Mouse (Mus musculus) liver, embryonic 14.5 days (tissue): Measurements from ENCODE around the gene Gpr35. TPM values are rescaled to one million over a fixed set of nuclear protein-coding genes. Genes with fewer than 3 reads are reported as not detected.

Experiments
- ATAC-seq: fragments of 200-750 bp; cut with Nextera tagmentation; 2 replicates; pipeline ENCODE4 v1.8.0; 2017; ENCODE audit warnings: moderate number of reproducible peaks, mild to moderate bottlenecking, moderate library complexity; ENCODE audit not compliant: insufficient read depth
- DNase-seq, 3 experiments: peaks; one replicate each; pipeline ENCODE4 v3.0.0-alpha.2; 2012 to 2013; ENCODE audit warnings: low read depth in 3 of 3, low spot score in 3 of 3
- H3K27ac ChIP-seq: fragments of 300-500 bp; sonication (generic); 2 replicates; pipeline ENCODE4 v1.5.1; 2014; ENCODE audit warnings: moderate library complexity, mild to moderate bottlenecking, control low read depth, inconsistent platforms
- H3K27me3 ChIP-seq: fragments of 300-500 bp; sonication (generic); 2 replicates; pipeline ENCODE4 v1.6.1; 2014; ENCODE audit warnings: mild to moderate bottlenecking, low read length, moderate library complexity; ENCODE audit not compliant: control insufficient read depth, insufficient read depth
- H3K36me3 ChIP-seq: fragments of 300-500 bp; sonication (generic); replicated peaks from 2 replicates; pipeline ENCODE4 v1.6.1; 2014; ENCODE audit warnings: low read depth; ENCODE audit not compliant: control insufficient read depth, insufficient read depth
- H3K4me1 ChIP-seq, 2 experiments: fragments of 200-500 bp in 1 of 2; fragments of 300-500 bp in 1 of 2; sonication (generic) in 1 of 2; replicated peaks; 2 replicates each; pipeline ENCODE4 v1.6.1; 2012 to 2014; ENCODE audit warnings: antibody characterized with exemption in 1 of 2, inconsistent platforms in 1 of 2, low read length in 1 of 2; ENCODE audit not compliant: control insufficient read depth in 2 of 2, insufficient read depth in 2 of 2
- H3K4me2 ChIP-seq: fragments of 300-500 bp; sonication (generic); 2 replicates; pipeline ENCODE4 v1.6.1; 2014; ENCODE audit warnings: low read depth, mild to moderate bottlenecking, control low read depth, moderate library complexity
- H3K4me3 ChIP-seq, 2 experiments: fragments of 200-500 bp in 1 of 2; fragments of 300-500 bp in 1 of 2; sonication (generic) in 1 of 2; 2 replicates each; pipeline ENCODE4 v1.5.1; 2012 to 2014; ENCODE audit warnings: low read depth in 2 of 2, low read length in 2 of 2, mild to moderate bottlenecking in 2 of 2, control low read depth in 1 of 2, inconsistent platforms in 1 of 2, moderate library complexity in 1 of 2; ENCODE audit not compliant: insufficient read depth in 1 of 2
- H3K9ac ChIP-seq: fragments of 300-500 bp; sonication (generic); replicated peaks from 2 replicates; pipeline ENCODE4 v1.6.1; 2014; ENCODE audit warnings: mild to moderate bottlenecking, control low read depth, moderate library complexity
- H3K9me3 ChIP-seq: fragments of 300-500 bp; sonication (generic); 2 replicates; pipeline ENCODE4 v1.6.1; 2016; ENCODE audit warnings: low read length, mixed read lengths; ENCODE audit not compliant: control insufficient read depth
- CTCF ChIP-seq: IDR thresholded peaks from 2 replicates; pipeline ENCODE4 v1.5.1; 2016; ENCODE audit warnings: antibody characterized with exemption, low read depth, control low read depth
- EP300 ChIP-seq: IDR thresholded peaks from 2 replicates; pipeline ENCODE4 v1.6.1; 2016; ENCODE audit warnings: antibody characterized with exemption, low read depth
- WGBS: fragments of 180-500 bp; shearing (Covaris S2); extraction: QIAGEN DNeasy Blood & Tissue Kit; methylation state at CpG from one replicate; pipeline ENCODE4 v1.1.7; 2014; ENCODE audit not compliant: insufficient replicate concordance; 5-methylcytosine and 5-hydroxymethylcytosine counted together
- polyA plus RNA-seq, 2 experiments: library from polyadenylated mRNA; depleted of rRNA in 1 of 2; stranded (reverse) in 1 of 2; unstranded in 1 of 2; fragments of >200 nt; fragmentation: Nextera tagmentation in 1 of 2; extraction: Ambion mirVana in 1 of 2; gene quantifications; 2 replicates each; pipeline versions ENCODE4 v1.2.1 to v1.2.3; 2012 to 2014

The Gpr35 gene
- polyA plus RNA-seq, 2 experiments: 0.40 to 0.76 TPM

DNA sequence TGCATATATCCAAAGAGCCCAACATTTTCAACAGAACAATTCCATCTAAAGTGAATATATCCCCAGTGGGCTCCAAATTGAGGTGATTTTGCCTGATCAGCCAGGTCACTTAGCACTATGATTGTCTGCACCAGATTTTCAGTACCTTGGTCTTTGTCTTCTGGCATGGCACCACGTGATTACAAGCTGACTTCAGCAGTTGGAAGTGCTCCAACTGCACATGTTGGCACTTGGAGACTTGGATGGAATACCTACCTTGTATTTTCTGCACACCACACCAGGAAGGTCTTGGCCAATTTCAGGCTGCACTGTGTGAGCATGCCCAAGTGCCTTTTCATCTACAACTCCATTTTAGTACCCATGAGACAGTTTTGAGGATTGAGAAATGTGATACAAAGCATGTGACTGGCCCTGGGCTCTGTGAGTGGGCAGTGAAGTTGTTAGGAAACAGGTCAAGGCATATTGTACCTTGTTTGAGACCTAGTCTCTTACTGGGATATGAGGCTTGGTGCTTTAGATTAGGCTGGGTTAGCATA lies 20.4 kb upstream of the Gpr35 start:
- no peak for ATAC-seq
- Histone ChIP-seq H3K27ac (no peak overlapping the region), H3K9me3 (no peaks in the 10 kb centered on the region), H3K4me3 (no peak overlapping the region), H3K9ac (no peak overlapping the region), H3K36me3 (no peaks in the 10 kb centered on the region), H3K27me3 (no peaks in the 10 kb centered on the region), H3K4me2 (no peak overlapping the region), H3K4me1 (peaks cover 10 to 12% of the 10 kb centered on the region in 2 experiments)
- TF ChIP-seq EP300 (no peak), CTCF (no peak)
- WGBS: 13% methylated on average over 1 of the region's 1 CpGs
- no peak for DNase-seq

- Histone ChIP-seq H3K9ac (peak overlapping the region; percentile 65), H3K9me3 (no peaks in the 10 kb centered on the region), H3K36me3 (no peaks in the 10 kb centered on the region), H3K27ac (peak overlapping the region; percentile 79), H3K4me3 (peak overlapping the region; percentile 85), H3K4me1 (peaks cover 15 to 19% of the 10 kb centered on the region in 2 experiments), H3K27me3 (no peaks in the 10 kb centered on the region), H3K4me2 (peak overlapping the region; percentile 95)
- no peak for TF ChIP-seq EP300
- TF ChIP-seq CTCF: no peak
- DNase-seq (no peak), ATAC-seq (no peak)
- 59% methylated on average over 4 of the region's 4 CpGs for WGBS
Measured at GRCm38 (mm10) chr1:92933611-92934010, 17.1 kb upstream of the Gpr35 start.

GRCm38 (mm10) chr1:92934182-92934827 lies 16.4 kb upstream of the Gpr35 start, which contains the start of gene Capn10:
Capn10 (plus strand) TSS chr1:92934376.
- under 1% methylated on average over 45 of the region's 45 CpGs for WGBS

DNA sequence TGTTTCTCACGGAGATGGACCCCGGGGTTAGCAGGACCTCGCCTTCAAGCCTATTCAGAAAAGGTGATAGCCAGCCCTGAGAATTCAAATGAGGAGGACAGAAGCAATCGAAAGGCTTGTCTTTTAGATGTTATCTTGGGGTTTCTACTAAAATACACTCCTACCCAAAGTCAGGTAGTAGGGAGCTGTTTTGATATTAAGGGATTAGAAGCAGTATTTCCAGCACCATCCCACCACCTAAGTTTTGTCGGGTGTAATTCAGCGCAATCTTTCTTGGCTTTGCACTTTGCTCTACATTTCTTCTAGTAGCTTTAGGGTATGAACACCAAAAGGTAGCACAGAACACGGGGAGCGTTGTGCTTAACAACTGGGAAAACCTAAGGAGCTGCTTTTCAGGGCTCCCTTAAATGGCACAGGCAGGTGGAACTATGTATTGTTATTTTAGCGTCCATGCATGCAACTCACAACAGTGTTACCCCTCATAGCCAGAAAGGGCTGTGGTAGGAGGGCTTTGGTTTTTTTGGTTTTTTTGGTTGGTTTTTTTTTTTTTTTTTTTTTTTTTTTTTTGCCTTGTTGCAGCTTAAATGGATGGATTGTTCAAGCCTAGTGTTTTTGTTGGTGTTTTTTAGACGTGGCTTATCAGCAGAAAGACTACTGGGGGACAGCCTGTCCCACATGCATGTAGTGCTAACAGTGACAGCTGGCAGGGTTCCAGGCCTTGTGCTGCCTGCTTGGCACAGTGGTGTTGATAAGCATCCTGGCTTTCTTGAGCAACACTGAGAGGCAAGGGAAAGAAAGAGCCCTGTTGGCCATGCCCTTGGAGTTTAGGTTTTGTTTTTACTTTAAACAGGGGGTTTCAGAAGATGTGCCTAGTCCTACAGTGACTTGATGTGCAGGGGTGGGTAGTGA lies 15.4 kb upstream of the Gpr35 start:
- Histone ChIP-seq H3K4me3 (peak overlapping the region; percentile 85), H3K27me3 (no peaks in the 10 kb centered on the region), H3K36me3 (peaks cover 3% of the 10 kb centered on the region; the same call in 1 of the 2 replicates), H3K9ac (peak overlapping the region; percentile 75), H3K27ac (peak overlapping the region; percentile 50), H3K4me1 (peaks cover 15 to 19% of the 10 kb centered on the region in 2 experiments), H3K4me2 (peak overlapping the region; percentile 95), H3K9me3 (no peaks in the 10 kb centered on the region)
- 16% methylated on average over 10 of the region's 10 CpGs for WGBS
- peak; percentile 37 to 47 (median 45) for DNase-seq
- ATAC-seq: no peak
- no peak for TF ChIP-seq CTCF
- peak; percentile 39; the same call in 1 of the 2 replicates for TF ChIP-seq EP300

More at GRCm38 (mm10) chr1:92934182-92934827, 16.4 kb upstream of the Gpr35 start, which contains the start of gene Capn10:
- H3K4me2 ChIP-seq: peak within 1 kb of the TSS; percentile 95
- TF ChIP-seq CTCF: peak; percentile 33; the same call in 1 of the 2 replicates
- TF ChIP-seq EP300: no peak
- H3K36me3 ChIP-seq: no peaks in the 10 kb centered on the region
- ATAC-seq (peak; percentile 98), DNase-seq (peak; percentile 93)
- H3K4me3 ChIP-seq: peak within 1 kb of the TSS; percentile 85
- peak within 1 kb of the TSS; percentile 75 for H3K9ac ChIP-seq
- peak within 1 kb of the TSS; percentile 79 for H3K27ac ChIP-seq
- no peaks in the 10 kb centered on the region for H3K27me3 ChIP-seq
- H3K9me3 ChIP-seq: no peaks in the 10 kb centered on the region
- H3K4me1 ChIP-seq: peaks cover 15 to 19% of the 10 kb centered on the region in 2 experiments
